Mouse (Mus musculus) neural tube, embryonic 10.5 days (tissue): ENCODE results near the gene Zfyve21.
A peak's percentile ranks its signal among the peaks of the same experiment; 100 is the strongest.

ENCODE experiments used
- DNase-seq: peaks from one replicate; pipeline ENCODE4 v3.0.0-alpha.2; 2017; ENCODE audit warnings: low spot score; ENCODE audit errors: extremely low spot score

Gene Zfyve21

DNA sequence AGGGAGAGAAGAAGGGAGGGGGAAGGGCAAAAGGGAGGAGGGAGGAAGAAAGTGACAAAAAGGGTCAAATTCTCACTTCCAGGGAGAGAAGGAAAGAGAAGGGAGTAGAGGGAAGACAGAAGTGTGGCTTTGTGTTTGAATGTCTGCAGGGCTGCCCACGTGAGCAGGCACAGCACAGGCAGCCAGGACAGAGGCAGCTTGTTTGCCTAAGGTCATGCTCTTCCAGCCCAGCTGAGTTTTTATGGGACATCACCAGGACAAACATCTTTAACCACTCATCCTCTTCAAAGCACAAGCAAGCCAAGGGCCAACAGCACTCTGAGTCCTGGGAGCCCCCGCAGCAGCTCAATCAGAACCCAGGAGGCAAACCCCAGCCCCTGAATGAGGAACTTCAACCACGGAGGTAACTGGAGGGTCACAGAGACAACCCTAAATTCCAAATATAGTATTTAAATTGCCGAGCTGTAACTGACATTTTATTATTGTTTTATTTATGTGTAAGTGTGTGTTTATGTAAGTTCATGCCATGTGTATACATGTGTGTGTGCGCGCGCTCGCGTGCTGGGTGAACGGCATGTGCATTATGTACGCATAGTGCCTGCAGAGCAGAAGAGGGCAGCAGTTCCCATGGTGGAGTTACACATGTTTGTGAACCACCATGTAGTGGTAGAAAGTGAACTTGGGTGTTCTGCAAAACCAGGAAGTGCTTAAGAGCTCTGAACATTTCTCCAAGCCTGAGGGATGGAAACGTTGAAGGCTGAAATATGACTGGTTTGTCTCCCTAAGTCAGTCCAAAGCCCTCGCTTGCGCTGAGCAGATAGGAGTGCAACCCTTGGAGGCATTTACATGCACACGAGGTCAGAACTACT is 28.8 kb downstream of the Zfyve21 start:
- DNase-seq = no peak

- no peak for DNase-seq
Observed at GRCm38 (mm10) chr12:111843470-111843869, 29.5 kb downstream of the Zfyve21 start.

DNA sequence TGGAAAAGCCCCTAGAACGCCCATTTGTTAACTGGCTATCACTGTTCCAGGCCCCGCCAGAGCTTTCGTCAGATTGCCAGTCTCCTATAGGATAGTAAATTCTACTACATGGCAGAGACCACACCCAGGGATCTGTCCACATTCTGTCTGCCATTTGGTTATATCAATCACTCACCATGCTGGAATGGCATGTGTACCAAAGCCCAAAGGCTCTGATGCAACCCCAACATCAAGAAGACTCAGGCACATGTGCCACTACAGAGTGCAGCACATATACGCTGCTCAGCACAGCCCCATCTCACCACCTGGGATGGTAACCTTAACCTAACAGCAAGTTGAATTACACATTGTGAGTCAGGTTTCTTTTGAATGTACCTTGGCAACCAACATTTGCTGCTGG is 32.0 kb downstream of the Zfyve21 start:
- DNase-seq = no peak

DNA sequence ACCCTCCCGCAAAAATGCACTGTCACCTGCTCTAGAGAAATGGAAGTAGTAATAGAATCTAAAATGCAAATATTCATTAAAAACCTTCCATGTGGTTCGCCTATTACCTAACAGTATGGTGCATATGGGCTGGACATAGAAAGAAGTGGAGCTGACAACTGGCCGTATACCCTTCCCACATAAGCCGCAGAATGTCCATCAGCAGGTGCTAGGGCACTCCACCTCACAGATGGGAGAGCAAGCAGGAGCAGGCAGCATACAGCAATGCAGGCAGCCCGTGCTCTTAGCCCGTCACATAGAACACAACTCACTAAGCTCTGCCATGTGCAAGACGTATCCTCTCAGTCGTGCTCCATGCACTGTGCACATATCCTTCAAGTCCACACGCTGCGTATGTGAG is 32.8 kb downstream of the Zfyve21 start:
- DNase-seq = no peak

DNA sequence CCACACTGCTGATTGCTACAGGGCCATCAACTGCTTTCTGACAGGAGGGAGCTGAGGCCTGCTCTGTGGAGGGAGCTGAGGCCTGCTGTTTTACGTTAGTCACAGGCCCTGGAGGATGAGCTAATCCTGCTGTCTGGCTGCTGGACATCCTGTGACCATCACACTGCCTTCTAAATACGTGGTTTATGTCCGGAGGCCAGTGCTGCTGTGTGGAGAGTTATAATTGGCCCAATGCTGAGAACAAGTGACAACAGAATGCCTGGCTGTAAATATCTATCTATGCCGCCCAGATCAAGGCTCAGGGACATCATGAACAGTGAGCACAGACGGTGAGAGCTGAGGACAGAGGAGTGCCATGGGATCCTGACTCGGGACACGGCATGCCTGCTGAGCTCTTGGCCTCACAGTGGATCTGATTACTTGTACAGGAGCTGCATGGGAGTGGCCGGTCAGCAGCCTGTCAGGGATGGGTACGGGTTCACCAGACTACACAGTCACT is 34.4 kb downstream of the Zfyve21 start:
- no peak for DNase-seq

- DNase-seq = no peak
Observed at GRCm38 (mm10) chr12:111851235-111851634, 37.3 kb downstream of the Zfyve21 start.

- no peak for DNase-seq
Observed at GRCm38 (mm10) chr12:111851745-111852144, 37.8 kb downstream of the Zfyve21 start.

DNA sequence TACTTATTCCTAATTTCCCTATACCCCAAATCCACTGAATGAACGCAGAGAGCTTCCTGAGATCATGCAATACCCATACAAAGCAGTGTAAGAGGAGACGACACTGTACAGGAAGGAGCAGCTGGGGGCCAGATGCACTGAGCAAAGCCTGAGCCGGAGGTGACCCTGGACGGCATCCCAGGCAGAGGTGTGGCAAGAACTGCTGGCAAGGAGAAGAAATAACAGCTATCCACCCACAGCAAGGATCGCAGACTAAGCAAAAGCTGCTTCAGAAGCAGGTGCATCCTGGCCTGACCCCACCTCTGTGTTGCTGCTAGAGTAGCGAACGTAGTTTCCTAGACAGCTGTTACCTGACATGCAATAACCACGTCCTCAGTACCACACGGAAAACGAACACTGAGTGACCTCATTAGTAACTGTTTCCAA is 39.1 kb downstream of the Zfyve21 start:
- no peak for DNase-seq

GRCm38 (mm10) chr12:111853546-111853945 is 39.6 kb downstream of the Zfyve21 start:
- DNase-seq = no peak

- no peak for DNase-seq
Observed at GRCm38 (mm10) chr12:111855448-111855847, 41.5 kb downstream of the Zfyve21 start.

- no peak for DNase-seq
Observed at GRCm38 (mm10) chr12:111864206-111864824, 50.3 kb downstream of the Zfyve21 start.

- DNase-seq = no peak
Observed at GRCm38 (mm10) chr12:111869806-111870205, 55.8 kb downstream of the Zfyve21 start.

DNA sequence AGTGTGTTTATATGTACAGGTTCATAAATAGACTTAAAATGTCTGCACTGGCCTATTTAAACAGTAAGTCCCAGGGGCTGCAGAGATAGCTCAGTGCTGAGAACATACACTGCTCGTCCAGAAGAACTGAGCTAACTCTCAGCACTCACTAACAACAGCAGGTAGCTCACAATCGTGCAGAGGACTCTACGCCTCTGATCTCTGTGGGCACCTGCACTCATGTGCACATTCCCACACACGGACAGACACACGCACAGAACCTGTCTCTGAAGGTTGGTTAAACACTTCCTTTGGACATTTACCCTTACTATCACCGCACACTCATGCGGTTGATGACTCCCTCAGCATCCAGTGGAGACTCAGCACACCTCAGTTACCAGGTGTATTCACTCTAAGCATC is 56.8 kb downstream of the Zfyve21 start:
- no peak for DNase-seq

DNA sequence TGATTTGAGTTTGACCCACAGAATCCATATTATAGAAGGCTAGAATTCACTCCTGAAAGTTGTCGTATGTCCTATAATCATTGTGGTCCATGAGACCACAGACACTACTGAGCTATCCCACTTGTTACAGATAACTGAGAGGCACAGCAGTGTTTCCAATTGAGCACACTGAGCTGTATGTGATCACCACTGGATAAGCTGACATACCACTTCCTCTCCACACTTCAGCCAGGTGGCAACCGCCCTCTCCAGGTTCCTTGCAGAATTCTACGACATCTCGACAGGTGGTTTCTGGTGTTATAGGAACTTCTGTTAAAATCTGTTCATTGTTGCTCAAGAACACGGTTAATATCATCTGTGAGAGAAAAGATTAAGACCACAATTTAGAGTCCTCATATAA is 58.1 kb downstream of the Zfyve21 start:
- no peak for DNase-seq

DNA sequence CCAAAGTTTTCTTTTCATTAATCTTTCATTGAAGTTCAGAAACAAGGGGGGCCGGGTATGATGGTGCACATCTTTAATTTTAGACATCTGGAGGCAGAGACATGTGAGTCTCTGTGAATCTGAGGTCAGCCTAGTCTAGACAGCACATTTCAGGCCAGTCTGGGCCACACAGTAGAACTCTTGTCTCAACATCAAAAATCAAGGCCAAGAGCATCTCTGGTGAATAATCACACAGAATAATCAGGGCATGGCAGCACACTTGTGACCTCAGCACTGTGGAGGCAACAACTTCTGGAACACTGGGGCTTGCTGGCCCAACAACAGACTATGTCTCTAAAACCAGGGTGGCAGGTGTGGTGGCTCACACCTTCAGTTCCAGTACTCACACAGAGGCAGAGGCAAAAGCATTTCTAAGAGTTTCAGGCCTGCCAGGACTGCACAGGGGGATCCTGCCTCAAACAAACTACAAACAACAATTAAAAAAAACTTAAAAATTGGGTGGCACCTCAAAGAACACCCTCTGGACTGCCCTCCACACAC is 60.7 kb downstream of the Zfyve21 start:
- DNase-seq = no peak

- DNase-seq = no peak
Observed at GRCm38 (mm10) chr12:111875499-111875898, 61.5 kb downstream of the Zfyve21 start.

DNA sequence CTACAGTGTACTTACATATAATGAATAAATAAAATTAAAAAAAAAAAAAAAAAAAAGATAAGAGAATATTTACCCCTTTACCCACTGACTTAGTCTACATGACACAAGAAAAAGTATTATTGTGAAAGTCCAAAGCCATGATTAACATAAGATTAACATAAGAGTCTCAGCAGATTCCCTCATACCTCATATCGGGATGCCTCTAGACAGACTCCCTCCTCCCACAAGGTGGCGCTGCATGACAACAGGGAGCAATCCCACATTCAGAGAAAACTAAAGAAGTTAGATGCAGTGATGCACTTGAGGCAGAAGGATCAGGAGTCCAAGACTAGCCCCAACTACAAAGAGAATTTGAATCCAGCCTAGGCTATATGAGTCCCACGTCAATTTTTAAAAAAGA is 64.2 kb downstream of the Zfyve21 start:
- peak; percentile 76 for DNase-seq
